Mouse (Mus musculus) E14TG2a.4 (cell line): ENCODE data around the gene Slc50a1.

Experiments
- CTCF ChIP-seq: conservative IDR thresholded peaks from 2 replicates; pipeline ENCODE4 v1.5.1; 2014; ENCODE audit warnings: low read length
- NANOG ChIP-seq: IDR thresholded peaks from 2 replicates; pipeline ENCODE4 v1.6.1; 2014; ENCODE audit warnings: borderline replicate concordance, low read length, mixed read lengths
- POU5F1 ChIP-seq: IDR thresholded peaks from 2 replicates; pipeline ENCODE4 v1.6.1; 2014; ENCODE audit warnings: low read length, borderline replicate concordance

GRCm38 (mm10) chr3:89294195-89294594 is 23.8 kb upstream of the Slc50a1 start:
- TF ChIP-seq CTCF (no peak), POU5F1 (no peak), NANOG (no peak)
